Mouse (Mus musculus) G1E (cell line): ENCODE measurements at regions not wholly inside any gene's neighbourhood (a gene's known extent, or its start where the extent isn't known, plus 50 kb on each side); places are given as distances from the start of the nearest gene placed in this dataset.
A peak's percentile ranks its signal among the peaks of the same experiment; 100 is the strongest.

Experiments used
- ATAC-seq: 2 replicates; pipeline ENCODE4 v1.8.0; 2016; ENCODE audit warnings: mild to moderate bottlenecking; ENCODE audit not compliant: insufficient number of reproducible peaks, poor library complexity, low FRiP score, severe bottlenecking; ENCODE audit errors: extremely low read depth
- DNase-seq: peaks from one replicate; pipeline ENCODE4 v3.0.0; 2012; ENCODE audit warnings: low spot score
- H3K27me3 ChIP-seq: 2 replicates; pipeline ENCODE4 v1.6.1; 2012; ENCODE audit warnings: mild to moderate bottlenecking, low read length, inconsistent platforms; ENCODE audit not compliant: insufficient read depth
- H3K36me3 ChIP-seq: replicated peaks from 2 replicates; pipeline ENCODE3; 2012; ENCODE audit warnings: mild to moderate bottlenecking, inconsistent platforms
- H3K4me1 ChIP-seq: 2 replicates; pipeline ENCODE4 v1.6.1; 2012; ENCODE audit warnings: low read depth, low read length, inconsistent platforms, mixed read lengths; ENCODE audit not compliant: insufficient read depth
- H3K4me3 ChIP-seq: 2 replicates; pipeline ENCODE4 v1.5.1; 2012; ENCODE audit warnings: low read depth, mild to moderate bottlenecking, inconsistent platforms, low read length, moderate library complexity, mixed read lengths
- H3K9me3 ChIP-seq: replicated peaks from 2 replicates; pipeline ENCODE4 v1.6.1; 2012; ENCODE audit warnings: inconsistent platforms
- CTCF ChIP-seq: IDR thresholded peaks from 2 replicates; pipeline ENCODE4 v1.5.1; 2012; ENCODE audit warnings: low read depth, low read length, inconsistent platforms, mixed read lengths
- GATA1 ChIP-seq: IDR thresholded peaks from 2 replicates; pipeline ENCODE4 v1.6.1; 2012; ENCODE audit warnings: borderline replicate concordance, low read length, inconsistent platforms, mixed read lengths
- GATA2 ChIP-seq: IDR thresholded peaks from 2 replicates; pipeline ENCODE4 v1.6.1; 2012; ENCODE audit warnings: low read depth, low read length, inconsistent platforms, borderline replicate concordance
- POLR2AphosphoS5 ChIP-seq: IDR thresholded peaks from 2 replicates; pipeline ENCODE4 v1.6.1; 2012; ENCODE audit warnings: low read depth, low read length, inconsistent platforms; ENCODE audit not compliant: insufficient replicate concordance
- TAL1 ChIP-seq: conservative IDR thresholded peaks from 2 replicates; pipeline ENCODE4 v1.6.1; 2012; ENCODE audit warnings: low read depth, low read length, inconsistent platforms, mixed read lengths

- no peak for DNase-seq
- Histone ChIP-seq H3K9me3 (peaks cover 62% of the 10 kb centered on the region), H3K27me3 (no peaks in the 10 kb centered on the region), H3K4me3 (no peak overlapping the region), H3K4me1 (no peaks in the 10 kb centered on the region), H3K36me3 (no peaks in the 10 kb centered on the region)
- no peak for TF ChIP-seq POLR2AphosphoS5
- ATAC-seq = no peak
Measured at GRCm38 (mm10) chr1:136768969-136769401, 144.3 kb downstream of the Zfp281 start.

DNA sequence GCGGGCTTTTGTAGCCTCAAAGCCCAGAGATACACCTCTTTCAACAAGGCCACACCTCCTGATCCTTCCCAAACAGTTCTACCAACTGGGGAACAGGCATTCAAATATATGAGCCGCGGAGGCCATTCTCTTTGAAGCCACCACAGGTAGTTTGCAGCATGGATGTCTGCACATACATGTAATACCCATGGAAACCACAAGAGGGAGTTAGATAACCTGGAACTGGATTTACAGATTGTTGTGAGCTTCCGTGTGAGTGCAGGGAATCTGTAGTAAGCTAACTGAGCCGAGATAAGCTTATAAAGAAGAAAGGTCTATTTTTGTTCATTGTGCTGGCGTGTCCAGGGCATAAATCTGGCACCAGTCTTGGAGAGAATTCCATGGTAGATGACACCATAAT lies 149.0 kb downstream of the Zfp281 start:
- H3K9me3 ChIP-seq = peaks cover 46% of the 10 kb centered on the region
- no peak overlapping the region for H3K4me3 ChIP-seq
- ATAC-seq (no peak), DNase-seq (no peak)
- no peaks in the 10 kb centered on the region for H3K27me3 ChIP-seq
- no peaks in the 10 kb centered on the region for H3K4me1 ChIP-seq
- H3K36me3 ChIP-seq = no peaks in the 10 kb centered on the region
- no peak for TF ChIP-seq TAL1
- 0 out of 2 replicates have a peak, but pooled peaks have one; percentile 8 for TF ChIP-seq CTCF
- TF ChIP-seq GATA2 = no peak
- TF ChIP-seq POLR2AphosphoS5 = no peak
- TF ChIP-seq GATA1 = no peak

GRCm38 (mm10) chr1:136776211-136776610 lies 151.5 kb downstream of the Zfp281 start:
- no peaks in the 10 kb centered on the region for H3K36me3 ChIP-seq
- TF ChIP-seq GATA1 = no peak
- no peak for TF ChIP-seq POLR2AphosphoS5
- no peak for TF ChIP-seq TAL1
- TF ChIP-seq GATA2 = no peak
- no peak for TF ChIP-seq CTCF
- no peak for DNase-seq

GRCm38 (mm10) chr1:136777263-136777980 lies 152.7 kb downstream of the Zfp281 start:
- Histone ChIP-seq H3K4me3 (no peak overlapping the region), H3K9me3 (peaks cover 52% of the 10 kb centered on the region), H3K27me3 (no peaks in the 10 kb centered on the region), H3K4me1 (no peaks in the 10 kb centered on the region), H3K36me3 (no peaks in the 10 kb centered on the region)
- no peak for ATAC-seq
- TF ChIP-seq POLR2AphosphoS5 = no peak
- no peak for TF ChIP-seq GATA2
- no peak for TF ChIP-seq TAL1
- TF ChIP-seq CTCF = no peak
- TF ChIP-seq GATA1 = no peak
- DNase-seq = no peak

More at GRCm38 (mm10) chr1:136776211-136776610, 151.5 kb downstream of the Zfp281 start:
- ATAC-seq = no peak
- H3K4me1 ChIP-seq = no peaks in the 10 kb centered on the region
- H3K4me3 ChIP-seq = no peak overlapping the region
- H3K27me3 ChIP-seq = no peaks in the 10 kb centered on the region
- H3K9me3 ChIP-seq = peaks cover 43% of the 10 kb centered on the region

- Histone ChIP-seq H3K27me3 (no peaks in the 10 kb centered on the region), H3K36me3 (no peaks in the 10 kb centered on the region), H3K4me3 (no peak overlapping the region), H3K9me3 (peaks cover 44% of the 10 kb centered on the region), H3K4me1 (no peaks in the 10 kb centered on the region)
- no peak for DNase-seq
- TF ChIP-seq POLR2AphosphoS5 = no peak
- TF ChIP-seq GATA2 = no peak
- no peak for TF ChIP-seq CTCF
- no peak for TF ChIP-seq TAL1
- TF ChIP-seq GATA1 = no peak
- ATAC-seq = no peak
Measured at GRCm38 (mm10) chr1:136779384-136779783, 154.7 kb downstream of the Zfp281 start.

DNA sequence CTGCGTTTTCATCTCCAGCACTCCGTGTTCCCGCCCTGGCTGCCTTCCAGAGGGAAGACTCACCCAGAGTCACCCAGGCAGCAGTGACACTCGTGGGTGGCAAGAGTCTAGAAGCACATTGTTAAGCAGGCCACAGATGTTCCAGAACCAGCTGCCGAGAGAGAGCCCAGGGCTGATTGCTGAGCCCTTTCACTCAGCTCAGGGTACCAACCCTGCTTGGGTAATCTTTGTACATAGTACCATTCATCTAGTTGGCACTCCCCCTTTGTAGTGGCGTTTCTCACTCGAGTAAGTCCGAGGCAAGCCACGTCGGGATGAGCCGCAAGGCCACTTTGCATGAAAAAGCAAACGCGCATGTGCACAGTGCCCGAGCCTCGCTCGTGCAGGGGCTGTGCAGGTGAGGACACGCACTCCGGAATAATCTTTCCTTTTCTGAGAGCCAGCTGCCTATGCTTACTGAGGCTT lies 156.9 kb downstream of the Zfp281 start:
- no peaks in the 10 kb centered on the region for H3K36me3 ChIP-seq
- ATAC-seq (no peak), DNase-seq (no peak)
- TF ChIP-seq GATA1 (no peak), POLR2AphosphoS5 (no peak), TAL1 (no peak), CTCF (no peak), GATA2 (no peak)
- H3K27me3 ChIP-seq = no peaks in the 10 kb centered on the region
- H3K4me1 ChIP-seq = no peaks in the 10 kb centered on the region
- peaks cover 46% of the 10 kb centered on the region for H3K9me3 ChIP-seq
- no peak overlapping the region for H3K4me3 ChIP-seq
